Mouse (Mus musculus) embryonic facial prominence, embryonic 13.5 days (tissue): ENCODE results near the gene Fam162a. TPM values are rescaled to one million over a fixed set of nuclear protein-coding genes. Genes with fewer than 3 reads are reported as not detected.
"Not testable (repeated sequence)": the region's sequence is repeated elsewhere in the genome, so short reads cannot be mapped to it uniquely, and the experiment has no call there.

Source experiments
- ATAC-seq: fragments of 200-750 bp; cut with Nextera tagmentation; 2 replicates; pipeline ENCODE4 v1.8.0; 2017; ENCODE audit warnings: low read depth; ENCODE audit not compliant: insufficient number of reproducible peaks, insufficient read depth, low FRiP score, low TSS enrichment
- H3K27ac ChIP-seq: fragments of 300-500 bp; sonication (generic); 2 replicates; pipeline ENCODE4 v1.5.1; 2015; ENCODE audit warnings: moderate library complexity, mild to moderate bottlenecking, inconsistent platforms
- H3K27me3 ChIP-seq: fragments of 300-500 bp; sonication (generic); 2 replicates; pipeline ENCODE4 v1.6.1; 2015; ENCODE audit warnings: mild to moderate bottlenecking, inconsistent platforms
- H3K36me3 ChIP-seq: fragments of 300-500 bp; sonication (generic); 2 replicates; pipeline ENCODE4 v1.6.1; 2015; ENCODE audit warnings: mild to moderate bottlenecking, inconsistent platforms
- H3K4me1 ChIP-seq: fragments of 300-500 bp; sonication (generic); 2 replicates; pipeline ENCODE4 v1.6.1; 2015; ENCODE audit warnings: inconsistent platforms
- H3K4me2 ChIP-seq: fragments of 300-500 bp; sonication (generic); 2 replicates; pipeline ENCODE4 v1.6.1; 2015; ENCODE audit warnings: moderate library complexity, mild to moderate bottlenecking, inconsistent platforms
- H3K4me3 ChIP-seq: fragments of 300-500 bp; sonication (generic); 2 replicates; pipeline ENCODE4 v1.5.1; 2015; ENCODE audit warnings: mild to moderate bottlenecking, inconsistent platforms
- H3K9ac ChIP-seq: fragments of 300-500 bp; sonication (generic); 2 replicates; pipeline ENCODE4 v1.6.1; 2015; ENCODE audit warnings: mild to moderate bottlenecking, inconsistent platforms
- H3K9me3 ChIP-seq: fragments of 300-500 bp; sonication (generic); 2 replicates; pipeline ENCODE4 v1.6.1; 2016; ENCODE audit warnings: inconsistent platforms
- WGBS: fragments of 180-500 bp; shearing (Covaris S2); methylation state at CpG from one replicate; pipeline ENCODE4 v1.1.7; 2015; ENCODE audit warnings: mixed read lengths; 5-methylcytosine and 5-hydroxymethylcytosine counted together
- polyA plus RNA-seq: library from polyadenylated mRNA; unstranded; fragments of >200 nt; fragmentation: Nextera tagmentation; extraction: Ambion mirVana; gene quantifications from 2 replicates; pipeline ENCODE4 v1.2.1, GENCODE M21; 2015

Fam162a gene
- polyA plus RNA-seq, 1 experiment from 2014 or later = 482 TPM

DNA sequence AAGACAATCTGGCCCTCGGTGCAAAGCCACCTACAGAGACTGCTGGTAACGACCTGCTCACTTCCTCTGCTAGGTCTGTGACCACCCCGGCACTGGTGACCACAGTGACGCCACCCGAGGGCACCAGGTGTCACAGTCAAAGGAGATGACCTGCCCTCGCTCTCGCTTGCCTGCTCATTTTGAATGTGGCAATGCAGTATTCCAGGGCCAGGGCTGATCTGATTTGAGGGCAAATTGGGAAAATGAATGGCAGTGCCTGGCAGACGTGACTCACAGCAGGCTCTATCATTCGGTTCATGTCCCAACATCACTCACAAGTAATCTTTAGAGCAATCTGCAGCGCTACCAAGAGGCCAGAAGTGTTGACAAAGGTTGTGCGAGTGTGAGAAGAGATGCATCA is 15.0 kb downstream of the Fam162a start:
- H3K36me3 ChIP-seq = peaks cover 28% of the 10 kb centered on the region
- 0 out of 2 replicates have a peak, but pooled peaks cover 10% of the 10 kb centered on the region for H3K4me1 ChIP-seq
- H3K4me3 ChIP-seq = no peak overlapping the region
- no peak overlapping the region for H3K4me2 ChIP-seq
- no peaks in the 10 kb centered on the region for H3K9me3 ChIP-seq
- H3K9ac ChIP-seq = no peak overlapping the region
- WGBS = 93% methylated on average over 11 of the region's 11 CpGs
- ATAC-seq = no peak
- no peaks in the 10 kb centered on the region for H3K27me3 ChIP-seq
- no peak overlapping the region for H3K27ac ChIP-seq

DNA sequence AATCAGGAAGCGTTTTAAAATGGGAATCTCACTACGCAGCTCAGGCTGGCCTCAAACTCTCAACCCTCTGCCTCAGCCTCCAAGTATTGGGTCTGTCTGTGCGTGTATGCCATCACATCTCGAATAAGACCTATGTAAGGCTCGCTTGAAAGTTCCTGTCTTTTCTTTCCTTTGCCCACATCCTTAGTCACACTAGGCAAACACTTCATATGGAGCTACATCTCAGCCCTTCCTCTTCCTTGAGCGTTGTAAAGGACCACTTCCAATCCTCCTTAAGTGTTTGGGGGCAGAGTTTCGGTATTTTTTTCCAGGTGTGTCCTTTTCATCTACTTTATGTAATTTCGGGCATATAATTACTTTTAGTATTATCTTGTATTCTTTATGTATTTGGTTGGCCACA is 16.5 kb downstream of the Fam162a start:
- H3K4me3 ChIP-seq = no peak overlapping the region
- no peak for ATAC-seq
- H3K9ac ChIP-seq = no peak overlapping the region
- H3K4me1 ChIP-seq = 0 out of 2 replicates have a peak, but pooled peaks cover 10% of the 10 kb centered on the region
- no peaks in the 10 kb centered on the region for H3K27me3 ChIP-seq
- 90% methylated on average over 8 of the region's 8 CpGs for WGBS
- H3K4me2 ChIP-seq = no peak overlapping the region
- H3K36me3 ChIP-seq = peaks cover 41% of the 10 kb centered on the region
- H3K27ac ChIP-seq = no peak overlapping the region
- no peaks in the 10 kb centered on the region for H3K9me3 ChIP-seq

DNA sequence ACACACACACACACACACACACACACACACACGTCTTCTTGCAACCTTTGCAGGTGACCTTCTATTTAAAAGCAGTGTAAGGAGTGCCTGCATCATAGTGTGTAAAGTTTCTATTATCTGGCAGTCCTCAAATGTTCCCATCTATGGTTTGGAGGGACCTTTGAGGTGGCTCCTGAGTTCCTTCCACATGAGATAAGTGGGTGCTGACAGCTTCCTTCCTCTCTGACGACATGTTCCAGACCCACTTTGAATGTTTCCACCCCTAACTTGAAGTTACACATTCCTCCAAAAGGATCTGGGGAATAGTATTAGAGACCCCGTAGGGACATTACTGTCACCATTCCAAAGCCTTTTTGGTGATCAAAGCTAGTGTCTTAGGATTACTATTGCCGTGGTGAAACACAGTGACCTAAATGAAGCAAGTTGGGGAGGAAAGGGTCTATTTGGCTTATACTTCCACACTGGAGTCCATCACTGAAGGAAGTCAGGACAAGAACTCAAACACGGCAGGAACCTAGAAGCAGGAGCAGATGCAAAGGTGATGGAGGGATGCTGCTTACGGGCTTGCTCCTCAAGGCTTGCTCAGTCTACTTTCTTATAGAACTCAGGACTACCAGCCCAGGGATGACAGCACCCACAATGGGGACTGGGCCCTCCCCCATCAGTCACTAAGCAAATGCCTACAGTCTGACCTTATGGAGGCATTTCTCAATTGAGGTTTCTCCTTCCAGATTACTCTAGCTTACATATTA is 17.7 kb downstream of the Fam162a start:
- no peak overlapping the region for H3K27ac ChIP-seq
- H3K27me3 ChIP-seq = no peaks in the 10 kb centered on the region
- H3K9ac ChIP-seq = no peak overlapping the region
- H3K4me3 ChIP-seq = no peak overlapping the region
- no peak overlapping the region for H3K4me2 ChIP-seq
- WGBS = 84% methylated on average over 6 of the region's 6 CpGs
- H3K4me1 ChIP-seq = 0 out of 2 replicates have a peak, but pooled peaks cover 2% of the 10 kb centered on the region
- no peaks in the 10 kb centered on the region for H3K9me3 ChIP-seq
- H3K36me3 ChIP-seq = peaks cover 54% of the 10 kb centered on the region
- no peak for ATAC-seq

DNA sequence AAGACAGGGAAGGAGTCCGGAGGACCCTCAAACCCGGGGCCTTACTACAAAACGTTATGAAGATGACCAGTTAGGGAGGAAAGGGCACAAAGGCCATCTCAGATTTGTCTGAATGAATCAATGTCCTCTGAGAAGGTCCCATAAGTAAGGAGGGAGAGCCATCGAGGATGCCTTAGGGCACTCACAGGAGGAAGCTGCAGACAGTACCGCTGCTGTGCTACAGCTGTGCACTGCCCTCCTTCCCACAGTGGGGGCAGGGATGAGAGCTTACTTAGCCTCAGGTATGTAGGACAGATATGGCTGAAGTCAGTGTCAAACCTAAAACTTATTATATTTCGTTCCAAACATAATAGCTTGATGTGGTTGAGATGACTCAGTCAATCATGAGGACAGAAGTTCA is 19.9 kb downstream of the Fam162a start:
- Histone ChIP-seq H3K4me2 (no peak overlapping the region), H3K36me3 (peaks cover 73% of the 10 kb centered on the region), H3K27me3 (no peaks in the 10 kb centered on the region), H3K9ac (no peak overlapping the region), H3K4me1 (no peaks in the 10 kb centered on the region), H3K4me3 (no peak overlapping the region), H3K27ac (no peak overlapping the region), H3K9me3 (no peaks in the 10 kb centered on the region)
- WGBS = 72% methylated on average over 6 of the region's 6 CpGs
- no peak for ATAC-seq

DNA sequence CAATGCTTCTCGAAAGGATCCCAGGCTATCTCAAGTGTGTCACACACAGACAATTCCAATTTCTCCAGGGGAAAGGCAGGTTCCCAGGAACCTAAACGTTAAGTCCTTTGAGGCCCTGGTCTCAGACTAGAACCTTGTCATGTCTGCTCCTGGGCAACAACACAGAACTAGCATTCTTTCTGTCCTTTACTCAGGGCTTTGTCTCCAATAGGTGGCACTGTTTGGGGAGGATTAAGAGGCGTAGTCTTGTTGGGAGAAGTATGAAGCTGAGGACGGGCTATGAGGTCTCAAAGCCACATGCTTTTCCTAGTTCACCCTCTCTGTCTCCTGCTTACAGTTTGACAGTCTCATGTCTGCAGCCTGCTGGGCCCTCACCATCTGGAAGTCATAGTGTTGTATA is 23.9 kb downstream of the Fam162a start:
- H3K4me2 ChIP-seq = no peak overlapping the region
- H3K27me3 ChIP-seq = no peaks in the 10 kb centered on the region
- peaks cover 8% of the 10 kb centered on the region for H3K4me1 ChIP-seq
- no peak overlapping the region for H3K9ac ChIP-seq
- H3K36me3 ChIP-seq = peaks cover 98% of the 10 kb centered on the region
- ATAC-seq = no peak
- H3K27ac ChIP-seq = no peak overlapping the region
- no peak overlapping the region for H3K4me3 ChIP-seq
- 86% methylated on average over 4 of the region's 4 CpGs for WGBS
- no peaks in the 10 kb centered on the region for H3K9me3 ChIP-seq

DNA sequence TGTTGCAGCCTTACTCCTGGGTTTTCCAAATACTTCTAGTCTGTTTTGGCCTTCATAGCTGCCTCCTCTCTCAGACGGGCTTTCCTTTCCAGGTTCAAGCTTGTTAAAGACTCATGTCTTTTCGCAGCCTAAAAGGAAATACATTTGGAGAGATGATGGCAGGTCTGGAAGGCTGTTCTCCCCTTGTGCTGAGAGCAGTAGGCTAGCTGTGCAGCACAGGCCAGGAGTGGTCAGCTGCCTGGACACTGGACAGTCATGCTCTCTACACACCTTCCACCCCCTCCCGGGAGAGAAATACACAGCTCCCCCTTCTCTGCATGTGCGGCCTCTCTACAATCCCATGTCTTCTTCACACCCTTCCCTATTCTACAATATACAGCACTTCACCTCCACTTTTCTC is 27.4 kb downstream of the Fam162a start:
- Histone ChIP-seq H3K9me3 (no peaks in the 10 kb centered on the region), H3K9ac (no peak overlapping the region), H3K4me1 (peaks cover 17% of the 10 kb centered on the region), H3K4me3 (no peak overlapping the region), H3K27me3 (no peaks in the 10 kb centered on the region), H3K27ac (no peak overlapping the region), H3K4me2 (no peak overlapping the region), H3K36me3 (peaks cover 65% of the 10 kb centered on the region)
- no peak for ATAC-seq
- WGBS = 91% methylated on average over 4 of the region's 4 CpGs

DNA sequence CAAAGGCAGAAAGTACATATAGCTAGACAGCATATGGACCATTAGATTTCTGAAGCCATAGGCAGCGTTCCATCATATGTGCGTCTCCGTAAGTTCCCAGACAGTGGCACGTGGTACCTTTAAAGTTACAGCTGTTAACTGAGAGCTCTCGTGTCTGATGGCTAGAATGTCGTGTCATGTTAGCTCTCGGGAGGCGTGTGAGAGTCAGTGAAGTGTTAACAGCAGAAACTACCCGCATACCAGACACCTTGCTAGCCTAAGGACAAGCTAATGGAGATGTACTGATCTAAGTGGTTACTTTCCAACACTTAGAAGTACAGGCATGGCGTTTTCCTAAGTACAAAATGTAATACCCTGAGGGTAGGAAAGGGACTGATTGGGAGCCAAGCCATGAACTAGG is 28.3 kb downstream of the Fam162a start:
- no peak for ATAC-seq
- Histone ChIP-seq H3K9ac (no peak overlapping the region), H3K4me1 (peaks cover 17% of the 10 kb centered on the region), H3K9me3 (no peaks in the 10 kb centered on the region), H3K27ac (no peak overlapping the region), H3K27me3 (no peaks in the 10 kb centered on the region), H3K4me3 (no peak overlapping the region), H3K36me3 (peaks cover 56% of the 10 kb centered on the region), H3K4me2 (no peak overlapping the region)
- WGBS = 82% methylated on average over 10 of the region's 10 CpGs

DNA sequence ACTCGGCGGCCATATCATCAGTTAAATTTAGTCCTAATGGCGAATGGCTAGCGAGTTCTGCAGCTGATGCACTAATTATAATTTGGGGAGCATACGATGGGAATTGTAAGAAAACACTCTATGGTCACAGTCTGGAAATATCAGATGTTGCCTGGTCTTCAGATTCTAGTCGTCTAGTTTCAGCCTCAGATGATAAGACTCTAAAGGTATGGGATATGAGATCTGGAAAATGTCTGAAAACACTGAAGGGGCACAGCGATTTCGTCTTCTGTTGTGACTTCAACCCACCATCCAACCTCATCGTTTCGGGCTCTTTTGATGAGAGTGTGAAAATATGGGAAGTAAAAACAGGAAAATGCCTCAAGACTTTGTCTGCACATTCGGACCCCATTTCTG is 29.8 kb downstream of the Fam162a start:
- Histone ChIP-seq H3K4me1 (peaks cover 17% of the 10 kb centered on the region), H3K9ac (peak overlapping the region; percentile 78), H3K4me2 (peak overlapping the region; percentile 67), H3K27ac (peak overlapping the region; percentile 92), H3K36me3 (peaks cover 44% of the 10 kb centered on the region), H3K27me3 (no peaks in the 10 kb centered on the region), H3K9me3 (no peaks in the 10 kb centered on the region), H3K4me3 (peak overlapping the region; percentile 62)
- 28% methylated on average over 11 of the region's 11 CpGs for WGBS
- ATAC-seq = no peak

DNA sequence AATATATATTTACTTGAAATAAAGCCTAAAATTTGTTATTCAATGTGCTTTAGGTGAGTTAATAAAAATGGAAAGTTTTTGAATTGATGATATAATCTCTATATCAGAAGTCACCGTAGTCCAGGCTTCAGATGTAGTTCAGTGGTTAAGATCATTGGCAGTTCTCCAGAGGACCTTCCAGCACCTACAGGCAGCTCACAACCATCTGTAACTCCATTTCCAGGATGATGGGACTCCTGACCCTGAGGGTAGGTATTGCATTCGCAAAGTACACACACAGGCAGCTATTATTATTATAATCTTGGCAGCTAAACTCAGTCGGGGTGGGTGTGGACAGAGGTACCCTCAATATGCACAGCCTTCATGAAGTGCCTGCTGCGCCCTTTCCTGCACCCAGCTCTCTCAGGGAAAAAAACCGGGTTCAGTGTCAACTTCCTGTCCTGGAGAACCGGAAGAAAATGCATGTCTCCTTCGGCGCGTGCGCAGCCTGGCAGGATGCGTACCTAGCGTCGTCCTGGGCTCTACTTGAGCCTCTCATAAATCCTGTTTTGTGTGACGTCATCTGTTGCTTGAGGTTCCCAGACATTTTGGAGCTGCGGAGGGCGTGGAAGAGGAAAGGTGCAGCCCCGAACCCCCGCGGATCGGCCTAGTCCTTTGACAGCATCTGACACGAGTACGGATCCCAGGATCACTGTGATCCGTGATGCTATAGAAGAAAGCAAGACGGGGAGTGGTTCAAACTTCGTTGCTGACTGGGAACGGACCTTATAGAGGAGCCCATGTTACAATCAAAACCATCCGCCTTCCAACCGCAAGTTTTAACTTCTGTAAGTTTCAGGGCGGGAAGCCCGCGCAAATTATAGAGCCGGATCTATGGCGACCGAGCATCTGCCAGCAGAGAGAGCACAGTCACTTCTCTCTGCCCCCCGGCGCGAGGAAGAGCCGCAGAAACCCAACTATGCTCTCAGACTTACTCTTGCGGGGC is 30.5 kb downstream of the Fam162a start, which contains the start of gene Wdr5b:
TSS of gene Wdr5b (plus strand) at position 551 of the 985 bp plus-strand sequence.
- peaks cover 39% of the 10 kb centered on the region for H3K36me3 ChIP-seq
- H3K9me3 ChIP-seq = no peaks in the 10 kb centered on the region
- H3K9ac ChIP-seq = peak within 1 kb of the TSS; percentile 78
- peak within 1 kb of the TSS; percentile 92 for H3K27ac ChIP-seq
- H3K4me3 ChIP-seq = peak within 1 kb of the TSS; percentile 62
- peak within 1 kb of the TSS; percentile 67 for H3K4me2 ChIP-seq
- ATAC-seq = peak; percentile 94
- 2% methylated on average over 39 of the region's 39 CpGs for WGBS
- peaks cover 17% of the 10 kb centered on the region for H3K4me1 ChIP-seq
- H3K27me3 ChIP-seq = no peaks in the 10 kb centered on the region

DNA sequence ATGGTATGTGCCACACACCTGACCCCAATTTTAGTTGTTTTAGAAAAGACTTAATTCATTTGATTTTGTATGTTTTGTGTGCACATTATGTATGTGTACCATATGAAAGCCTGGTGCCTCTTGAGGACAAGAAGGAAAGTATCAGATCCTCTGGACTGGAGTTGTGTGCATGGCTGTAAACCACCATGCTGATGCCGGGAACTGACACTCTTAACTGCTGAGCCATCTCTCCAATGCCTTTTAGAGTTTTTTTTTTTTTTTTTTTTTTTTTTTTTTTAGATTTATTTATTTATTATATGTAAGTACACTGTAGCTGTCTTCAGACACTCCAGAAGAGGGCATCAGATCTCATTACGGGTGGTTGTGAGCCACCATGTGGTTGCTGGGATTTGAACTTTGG is 43.3 kb downstream of the Fam162a start:
- 90% methylated on average over 1 of the region's 2 CpGs for WGBS
- not testable (repeated sequence) for H3K4me2 ChIP-seq, H3K9me3 ChIP-seq, ATAC-seq, H3K4me3 ChIP-seq, H3K27me3 ChIP-seq, H3K9ac ChIP-seq, H3K4me1 ChIP-seq, H3K27ac ChIP-seq
- peaks cover 47% of the 10 kb centered on the region for H3K36me3 ChIP-seq

DNA sequence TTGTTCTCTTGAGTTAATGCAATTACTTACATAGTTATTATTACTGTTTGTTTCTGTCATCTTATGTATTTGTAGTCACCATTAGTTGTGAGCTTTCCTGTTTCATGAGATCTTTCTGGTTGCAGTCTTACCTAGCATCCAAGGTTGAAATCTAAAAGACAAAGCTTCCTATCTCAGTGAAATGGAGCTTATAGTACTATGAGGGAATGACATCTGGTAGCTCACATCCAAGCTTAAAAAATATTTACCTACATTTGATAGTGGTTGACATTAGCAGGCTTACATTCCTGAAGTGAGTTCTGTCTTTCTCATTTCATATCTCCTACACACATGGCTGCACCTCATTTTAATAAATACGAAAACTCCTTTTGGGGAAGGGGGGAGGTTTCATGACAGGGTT is 55.1 kb downstream of the Fam162a start:
- H3K4me1 ChIP-seq = no peaks in the 10 kb centered on the region
- no peak overlapping the region for H3K9ac ChIP-seq
- no peaks in the 10 kb centered on the region for H3K9me3 ChIP-seq
- no peak overlapping the region for H3K4me2 ChIP-seq
- WGBS = 97% methylated on average over 1 of the region's 1 CpGs
- H3K4me3 ChIP-seq = no peak overlapping the region
- peaks cover 36% of the 10 kb centered on the region for H3K36me3 ChIP-seq
- no peak for ATAC-seq
- no peak overlapping the region for H3K27ac ChIP-seq
- no peaks in the 10 kb centered on the region for H3K27me3 ChIP-seq
